Comparison of ENCODE assay signal across 8 mouse cellular contexts in the genomic region with DNA sequence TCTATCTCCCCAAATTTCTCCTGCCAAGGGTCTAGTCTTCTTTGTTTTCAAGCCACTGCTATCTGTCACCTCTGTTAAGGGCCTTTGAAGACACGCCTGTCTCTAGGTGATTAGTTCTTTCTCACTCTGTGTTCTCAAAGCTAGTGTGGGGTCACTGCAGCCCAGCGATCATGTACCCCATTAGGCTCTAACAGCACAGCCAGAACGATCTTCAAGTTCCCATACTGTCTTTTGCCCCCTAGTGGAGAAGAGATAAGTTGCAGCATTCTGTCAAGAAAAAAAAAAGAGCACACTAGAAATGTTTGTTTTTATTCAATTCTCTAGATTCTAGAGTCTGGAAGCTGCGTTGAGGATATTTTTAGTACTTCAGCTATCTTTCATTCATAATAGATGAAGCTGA.
A peak's percentile ranks its signal among the peaks of the same experiment; 100 is the strongest.
DNase-seq lines count a peak whose midpoint lies in the region; ATAC-seq lines count a peak whose summit lies in the region.

No protein-coding gene starts in this region.

- DNase-seq in cerebellum, postnatal 25 days, result peak; percentile 8 to 11
- DNase-seq in layer of hippocampus, adult 9-10 months (ENCODE audit: low spot score), result peak; percentile 7
- no peak for DNase-seq in layer of hippocampus, postnatal 10 days (ENCODE audit: low spot score in 2 of 2)
- peak; percentile 46 for DNase-seq in R1 (ENCODE audit: low read depth, low spot score)
- peak; percentile 32 for DNase-seq in lung, postnatal 10 days
- no peak for DNase-seq in adrenal gland, postnatal 14 days
- no peak for DNase-seq in thymus, postnatal 4 days

- ATAC-seq in cerebellum, adult (ENCODE audit: insufficient number of reproducible peaks, low FRiP score, low TSS enrichment), result no peak

Comparison
In these comparisons a context has a peak if more than half of its experiments do, and no peak if none do; other contexts are left out.
1. DNase-seq: peak in cerebellum, postnatal 25 days (2 of 2), layer of hippocampus, adult 9-10 months (single experiment), R1 (single experiment) and lung, postnatal 10 days (single experiment); none in layer of hippocampus, postnatal 10 days (0 of 2), adrenal gland, postnatal 14 days (single experiment) and thymus, postnatal 4 days (single experiment).